Mouse (Mus musculus): ENCODE data around the gene Etnk1. TPM values are rescaled to one million over a fixed set of nuclear protein-coding genes. Genes with fewer than 3 reads are reported as not detected.

Gene Etnk1
- total RNA-seq, 1 experiment from 2014 or later = 119 TPM

- no peak for ATAC-seq (replicated peaks in 1 of 2; ENCODE audit: insufficient read depth in 1 of 2, low FRiP score in 2 of 2, low TSS enrichment in 1 of 2, low read depth in 1 of 2, poor library complexity in 2 of 2, severe bottlenecking in 2 of 2)
Observed at GRCm38 (mm10) chr6:143230888-143231287, 63.9 kb downstream of the Etnk1 start.

- no peak for ATAC-seq (replicated peaks in 1 of 2; ENCODE audit: insufficient read depth in 1 of 2, low FRiP score in 2 of 2, low TSS enrichment in 1 of 2, low read depth in 1 of 2, poor library complexity in 2 of 2, severe bottlenecking in 2 of 2)
Observed at GRCm38 (mm10) chr6:143232718-143233117, 65.7 kb downstream of the Etnk1 start.

GRCm38 (mm10) chr6:143234868-143235267, 67.8 kb downstream of the Etnk1 start:
- no peak for ATAC-seq (replicated peaks in 1 of 2; ENCODE audit: insufficient read depth in 1 of 2, low FRiP score in 2 of 2, low TSS enrichment in 1 of 2, low read depth in 1 of 2, poor library complexity in 2 of 2, severe bottlenecking in 2 of 2)

GRCm38 (mm10) chr6:143239362-143240074, 72.5 kb downstream of the Etnk1 start:
- no peak for ATAC-seq (replicated peaks in 1 of 2; ENCODE audit: insufficient read depth in 1 of 2, low FRiP score in 2 of 2, low TSS enrichment in 1 of 2, low read depth in 1 of 2, poor library complexity in 2 of 2, severe bottlenecking in 2 of 2)

- no peak for ATAC-seq (replicated peaks in 1 of 2; ENCODE audit: insufficient read depth in 1 of 2, low FRiP score in 2 of 2, low TSS enrichment in 1 of 2, low read depth in 1 of 2, poor library complexity in 2 of 2, severe bottlenecking in 2 of 2)
Observed at GRCm38 (mm10) chr6:143243191-143243590, 76.2 kb downstream of the Etnk1 start.

GRCm38 (mm10) chr6:143257921-143258320, 90.9 kb downstream of the Etnk1 start:
- no peak for ATAC-seq (replicated peaks in 1 of 2; ENCODE audit: insufficient read depth in 1 of 2, low FRiP score in 2 of 2, low TSS enrichment in 1 of 2, low read depth in 1 of 2, poor library complexity in 2 of 2, severe bottlenecking in 2 of 2)

- ATAC-seq (replicated peaks in 1 of 2; ENCODE audit: insufficient read depth in 1 of 2, low FRiP score in 2 of 2, low TSS enrichment in 1 of 2, low read depth in 1 of 2, poor library complexity in 2 of 2, severe bottlenecking in 2 of 2) = no peak
Observed at GRCm38 (mm10) chr6:143259169-143259629, 92.2 kb downstream of the Etnk1 start.

- ATAC-seq (replicated peaks in 1 of 2; ENCODE audit: insufficient read depth in 1 of 2, low FRiP score in 2 of 2, low TSS enrichment in 1 of 2, low read depth in 1 of 2, poor library complexity in 2 of 2, severe bottlenecking in 2 of 2) = no peak
Observed at GRCm38 (mm10) chr6:143259870-143260559, 93.0 kb downstream of the Etnk1 start.

GRCm38 (mm10) chr6:143260560-143261288, 93.7 kb downstream of the Etnk1 start:
- no peak for ATAC-seq (replicated peaks in 1 of 2; ENCODE audit: insufficient read depth in 1 of 2, low FRiP score in 2 of 2, low TSS enrichment in 1 of 2, low read depth in 1 of 2, poor library complexity in 2 of 2, severe bottlenecking in 2 of 2)

GRCm38 (mm10) chr6:143261289-143261665, 94.3 kb downstream of the Etnk1 start:
- ATAC-seq (replicated peaks in 1 of 2; ENCODE audit: insufficient read depth in 1 of 2, low FRiP score in 2 of 2, low TSS enrichment in 1 of 2, low read depth in 1 of 2, poor library complexity in 2 of 2, severe bottlenecking in 2 of 2) = no peak

GRCm38 (mm10) chr6:143265482-143265881, 98.5 kb downstream of the Etnk1 start:
- no peak for ATAC-seq (replicated peaks in 1 of 2; ENCODE audit: insufficient read depth in 1 of 2, low FRiP score in 2 of 2, low TSS enrichment in 1 of 2, low read depth in 1 of 2, poor library complexity in 2 of 2, severe bottlenecking in 2 of 2)

- ATAC-seq (replicated peaks in 1 of 2; ENCODE audit: insufficient read depth in 1 of 2, low FRiP score in 2 of 2, low TSS enrichment in 1 of 2, low read depth in 1 of 2, poor library complexity in 2 of 2, severe bottlenecking in 2 of 2) = no peak
Observed at GRCm38 (mm10) chr6:143279222-143279621, 112.2 kb downstream of the Etnk1 start.

Other genes starting within 250 kb of the Etnk1 start
- gene St8sia1, start 202.8 kb upstream of the Etnk1 start, total RNA-seq (2017) = 0.65 and 1.8 TPM in 2 replicates
- gene C2cd5, start 67.1 kb upstream of the Etnk1 start, total RNA-seq (2017) = 43.1 and 45.3 TPM in 2 replicates